17 mouse cellular contexts compared by ENCODE assay signal in genomic region chr9:43930476-43930875, GRCm38 (mm10).
A peak's percentile ranks its signal among the peaks of the same experiment; 100 is the strongest.
DNase-seq lines count a peak whose midpoint lies in the region; ATAC-seq lines count a peak whose summit lies in the region.
"Had no signal": no experiment of that assay in that cellular context is flagged by ENCODE, and none has a peak within 500 bp of the region (broad histone marks: within the 10 kb centered on the region; RNA-seq: fewer than 3 reads in every experiment).

No protein-coding gene starts in this region.

- H3K27ac ChIP-seq in midbrain, embryonic 12.5 days (replicated peaks): peak overlapping the region; percentile 84
- H3K27ac ChIP-seq in midbrain, embryonic 11.5 days (ENCODE audit: low read depth, low read length): no peak overlapping the region
- peak overlapping the region; percentile 90 for H3K27ac ChIP-seq in forebrain, embryonic 14.5 days (ENCODE audit: low read depth, low read length)
- H3K27ac ChIP-seq in hindbrain, embryonic 15.5 days (replicated peaks): peak overlapping the region; percentile 76
- H3K27ac ChIP-seq in neural tube, embryonic 14.5 days (ENCODE audit: low read depth, low read length): 0 out of 2 replicates have a peak overlapping the region, but pooled peaks have one; percentile 4
- H3K27ac ChIP-seq: embryonic facial prominence, embryonic 13.5 days; left cerebral cortex, adult 2 months had no signal

- H3K36me3 ChIP-seq in midbrain, embryonic 12.5 days: no peaks in the 10 kb centered on the region
- H3K36me3 ChIP-seq in midbrain, embryonic 11.5 days (ENCODE audit: control insufficient read depth, insufficient read depth, low read length): no peaks in the 10 kb centered on the region
- H3K36me3 ChIP-seq in forebrain, embryonic 14.5 days (ENCODE audit: control insufficient read depth, insufficient read depth, low read length): no peaks in the 10 kb centered on the region
- H3K36me3 ChIP-seq in hindbrain, embryonic 15.5 days: no peaks in the 10 kb centered on the region
- H3K36me3 ChIP-seq in neural tube, embryonic 14.5 days (ENCODE audit: control insufficient read depth, insufficient read depth, low read length): no peaks in the 10 kb centered on the region
- H3K36me3 ChIP-seq: embryonic facial prominence, embryonic 13.5 days had no signal

- H3K9me3 ChIP-seq in midbrain, embryonic 12.5 days: no peaks in the 10 kb centered on the region
- no peaks in the 10 kb centered on the region; the same call in 1 of the 2 replicates for H3K9me3 ChIP-seq in midbrain, embryonic 11.5 days (ENCODE audit: control insufficient read depth, low read length)
- no peaks in the 10 kb centered on the region for H3K9me3 ChIP-seq in forebrain, embryonic 14.5 days (replicated peaks; ENCODE audit: control insufficient read depth, low read length)
- no peaks in the 10 kb centered on the region for H3K9me3 ChIP-seq in hindbrain, embryonic 15.5 days
- no peaks in the 10 kb centered on the region for H3K9me3 ChIP-seq in neural tube, embryonic 14.5 days (ENCODE audit: control insufficient read depth, low read length)
- H3K9me3 ChIP-seq: embryonic facial prominence, embryonic 13.5 days had no signal

- no peak for DNase-seq in midbrain, embryonic 11.5 days (ENCODE audit: low spot score, missing footprints)
- peak; percentile 62 for DNase-seq in forebrain, embryonic 14.5 days (ENCODE audit: low spot score)
- no peak for DNase-seq in gastrocnemius, adult 8-10 months (ENCODE audit: low spot score in 2 of 2)
- no peak for DNase-seq in layer of hippocampus, postnatal 14 days (ENCODE audit: low spot score in 2 of 2)
- DNase-seq in cerebellum, adult 11 months: no peak
- DNase-seq: cerebellum, adult 9-11 months; gastrocnemius, postnatal 36 days; kidney, adult 18-20 months; kidney, postnatal 25 days; lung, adult 18-20 months; lung, postnatal 36 days had no signal

- H3K4me1 ChIP-seq in midbrain, embryonic 12.5 days: peaks cover 54% of the 10 kb centered on the region
- H3K4me1 ChIP-seq in midbrain, embryonic 11.5 days (ENCODE audit: control insufficient read depth, insufficient read depth, low read length): peaks cover 12% of the 10 kb centered on the region
- peaks cover 53% of the 10 kb centered on the region for H3K4me1 ChIP-seq in forebrain, embryonic 14.5 days (ENCODE audit: control insufficient read depth, insufficient read depth, low read length)
- H3K4me1 ChIP-seq in hindbrain, embryonic 15.5 days (replicated peaks): peaks cover 45% of the 10 kb centered on the region
- peaks cover 33% of the 10 kb centered on the region for H3K4me1 ChIP-seq in neural tube, embryonic 14.5 days (ENCODE audit: control insufficient read depth, insufficient read depth, low read length)

- no peak overlapping the region for H3K4me3 ChIP-seq in midbrain, embryonic 12.5 days
- H3K4me3 ChIP-seq in midbrain, embryonic 11.5 days (ENCODE audit: low read depth, low read length): no peak overlapping the region
- no peak overlapping the region for H3K4me3 ChIP-seq in forebrain, embryonic 14.5 days (ENCODE audit: low read depth, low read length)
- H3K4me3 ChIP-seq in hindbrain, embryonic 15.5 days: no peak overlapping the region
- H3K4me3 ChIP-seq in neural tube, embryonic 14.5 days (ENCODE audit: low read depth, low read length): no peak overlapping the region
- H3K4me3 ChIP-seq: embryonic facial prominence, embryonic 13.5 days; left cerebral cortex, adult 2 months had no signal

- no peak overlapping the region for H3K4me2 ChIP-seq in midbrain, embryonic 12.5 days (replicated peaks)
- no peak overlapping the region for H3K4me2 ChIP-seq in midbrain, embryonic 11.5 days
- H3K4me2 ChIP-seq in forebrain, embryonic 14.5 days (ENCODE audit: low read length): peak overlapping the region; percentile 18
- no peak overlapping the region for H3K4me2 ChIP-seq in hindbrain, embryonic 15.5 days
- H3K4me2 ChIP-seq in neural tube, embryonic 14.5 days (ENCODE audit: low read depth, low read length): no peak overlapping the region
- H3K4me2 ChIP-seq: embryonic facial prominence, embryonic 13.5 days; liver, embryonic 11.5 days had no signal

- 69% methylated on average over 3 of the region's 3 CpGs for WGBS in midbrain, embryonic 12.5 days
- 72% methylated on average over 3 of the region's 3 CpGs for WGBS in midbrain, embryonic 11.5 days
- WGBS in forebrain, embryonic 14.5 days: 34% methylated on average over 3 of the region's 3 CpGs
- WGBS in hindbrain, embryonic 15.5 days: 55% methylated on average over 3 of the region's 3 CpGs
- WGBS in neural tube, embryonic 14.5 days: 45% methylated on average over 3 of the region's 3 CpGs

- ATAC-seq in midbrain, embryonic 12.5 days (ENCODE audit: low FRiP score, low read depth): no peak
- no peak for ATAC-seq in midbrain, embryonic 11.5 days (ENCODE audit: low FRiP score)
- ATAC-seq in forebrain, embryonic 14.5 days: no peak
- no peak for ATAC-seq in hindbrain, embryonic 15.5 days (ENCODE audit: low FRiP score, low read depth)
- no peak for ATAC-seq in neural tube, embryonic 14.5 days (ENCODE audit: low read depth)

- H3K27me3 ChIP-seq in midbrain, embryonic 12.5 days: peaks cover 35% of the 10 kb centered on the region
- H3K27me3 ChIP-seq in midbrain, embryonic 11.5 days (ENCODE audit: control insufficient read depth, insufficient read depth, low read length): no peaks in the 10 kb centered on the region
- no peaks in the 10 kb centered on the region; the same call in 1 of the 2 replicates for H3K27me3 ChIP-seq in forebrain, embryonic 14.5 days (replicated peaks; ENCODE audit: control insufficient read depth, insufficient read depth, low read length)
- no peaks in the 10 kb centered on the region for H3K27me3 ChIP-seq in hindbrain, embryonic 15.5 days
- no peaks in the 10 kb centered on the region for H3K27me3 ChIP-seq in neural tube, embryonic 14.5 days (ENCODE audit: control insufficient read depth, insufficient read depth, low read length)

- no peak overlapping the region for H3K9ac ChIP-seq in midbrain, embryonic 12.5 days (replicated peaks)
- H3K9ac ChIP-seq in midbrain, embryonic 11.5 days (ENCODE audit: low read length): no peak overlapping the region
- H3K9ac ChIP-seq in forebrain, embryonic 14.5 days (ENCODE audit: low read length): no peak overlapping the region
- no peak overlapping the region for H3K9ac ChIP-seq in hindbrain, embryonic 15.5 days
- H3K9ac ChIP-seq in neural tube, embryonic 14.5 days (replicated peaks; ENCODE audit: low read depth, low read length): no peak overlapping the region
- H3K9ac ChIP-seq: embryonic facial prominence, embryonic 13.5 days had no signal
